Mouse (Mus musculus) retina, postnatal 1 day (tissue): ENCODE measurements around the gene Tmem265.

Source experiments
- DNase-seq: peaks from one replicate; pipeline ENCODE4 v3.0.0-alpha.2; 2012

Gene Tmem265

GRCm38 (mm10) chr7:127588901-127589300, 27.7 kb downstream of the Tmem265 start:
- no peak for DNase-seq

DNA sequence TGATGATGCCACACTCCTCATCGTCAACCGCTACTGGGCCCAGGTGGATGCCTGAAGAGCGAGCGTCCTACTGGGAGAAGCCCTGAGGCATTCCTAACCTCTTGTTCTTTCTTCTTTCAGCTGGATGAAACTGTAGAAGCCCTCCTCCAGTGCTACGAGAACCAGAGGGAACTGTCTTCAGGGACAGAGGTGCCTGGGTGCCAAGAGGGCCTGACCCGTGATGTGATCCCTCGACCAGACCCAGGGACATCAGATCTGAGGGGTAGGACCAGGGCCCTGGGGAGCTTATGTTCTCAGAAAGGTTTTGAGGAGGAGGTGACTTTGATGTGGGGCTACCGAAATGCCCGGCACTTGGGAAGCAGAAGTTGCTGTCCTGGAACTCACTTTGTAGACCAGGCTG, 28.4 kb downstream of the Tmem265 start:
- DNase-seq, result no peak

DNA sequence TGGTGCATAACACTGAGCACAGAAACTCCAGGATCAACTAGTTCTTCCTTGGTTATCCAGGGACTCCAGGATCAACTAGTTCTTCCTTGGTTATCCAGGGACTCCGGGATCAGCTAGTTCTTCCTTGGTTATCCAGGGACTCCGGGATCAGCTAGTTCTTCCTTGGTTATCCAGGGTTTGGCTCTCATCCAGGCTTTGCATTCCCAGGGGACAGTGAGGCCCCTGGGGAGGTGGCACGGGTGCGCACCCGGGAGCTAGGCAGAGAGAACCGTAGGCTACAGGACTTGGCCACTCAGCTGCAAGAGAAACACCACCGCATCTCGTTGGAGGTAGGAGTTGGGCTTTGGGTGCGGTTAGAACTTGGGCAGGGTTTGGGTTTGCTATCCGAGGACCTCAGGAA, 29.9 kb downstream of the Tmem265 start:
- DNase-seq, result no peak

- DNase-seq, result no peak
These were observed 31.4 kb downstream of the Tmem265 start for GRCm38 (mm10) chr7:127592575-127592974.

- DNase-seq, result no peak
These were observed 35.6 kb downstream of the Tmem265 start for GRCm38 (mm10) chr7:127596747-127597146.

DNA sequence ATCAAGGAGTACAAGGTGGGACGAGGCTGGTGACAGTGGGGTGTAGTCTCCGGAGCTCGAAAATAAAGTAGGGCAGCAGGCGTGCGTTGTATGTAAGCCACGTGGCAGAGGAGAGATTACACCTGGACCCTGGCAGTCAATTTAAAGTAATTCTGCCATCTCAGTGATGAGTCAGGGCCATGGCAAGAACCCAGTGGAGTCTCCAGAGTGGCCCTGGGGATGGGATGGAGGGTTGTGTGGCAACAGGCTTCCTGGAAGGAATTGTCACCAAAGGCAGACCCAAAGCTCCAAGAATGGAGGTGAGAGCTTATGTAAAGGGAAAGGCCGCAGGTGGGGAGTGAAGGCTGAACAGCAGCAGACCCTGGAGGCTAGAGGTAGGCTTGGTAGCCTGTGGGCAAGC, 39.4 kb downstream of the Tmem265 start:
- no peak for DNase-seq

DNA sequence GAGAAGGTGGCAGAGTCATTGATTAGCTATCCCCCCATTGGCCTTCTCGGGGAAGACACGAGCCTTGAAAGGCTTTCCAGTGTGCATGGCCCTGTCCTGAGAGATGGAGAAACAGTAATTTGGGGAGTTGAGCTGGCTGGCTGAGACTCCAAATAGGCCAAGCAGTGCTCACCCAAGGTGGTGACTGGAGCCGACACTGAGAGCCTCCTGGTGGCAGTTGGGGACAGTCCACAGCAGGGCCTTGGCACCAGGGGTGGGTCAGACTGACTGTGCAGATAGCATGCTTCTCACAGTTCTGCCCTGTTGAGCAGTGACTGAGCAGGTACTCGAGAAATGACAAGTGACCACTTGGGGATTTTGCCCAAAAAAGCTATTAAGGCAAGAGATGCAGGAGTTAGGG, 40.5 kb downstream of the Tmem265 start:
- DNase-seq, result no peak

DNA sequence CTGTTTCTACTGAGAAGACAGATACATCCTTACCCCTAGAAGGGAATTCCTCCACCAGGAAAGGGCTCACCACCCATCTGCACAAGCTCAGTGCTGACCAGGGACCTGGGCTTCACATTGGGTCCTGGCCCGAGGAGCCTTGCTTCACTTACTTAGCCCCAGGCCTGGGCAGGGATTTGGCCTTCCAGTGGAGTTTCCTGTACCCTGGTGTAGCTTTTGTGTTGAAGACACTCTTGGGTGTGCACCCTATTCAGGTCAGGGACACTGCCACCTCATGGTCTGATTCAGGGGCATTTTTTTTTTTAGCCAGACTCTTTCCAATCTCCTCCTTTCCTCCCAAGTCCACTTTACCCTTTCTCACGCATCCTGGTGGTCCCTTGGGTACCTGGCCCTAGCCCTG, 41.7 kb downstream of the Tmem265 start:
- DNase-seq, result no peak

DNA sequence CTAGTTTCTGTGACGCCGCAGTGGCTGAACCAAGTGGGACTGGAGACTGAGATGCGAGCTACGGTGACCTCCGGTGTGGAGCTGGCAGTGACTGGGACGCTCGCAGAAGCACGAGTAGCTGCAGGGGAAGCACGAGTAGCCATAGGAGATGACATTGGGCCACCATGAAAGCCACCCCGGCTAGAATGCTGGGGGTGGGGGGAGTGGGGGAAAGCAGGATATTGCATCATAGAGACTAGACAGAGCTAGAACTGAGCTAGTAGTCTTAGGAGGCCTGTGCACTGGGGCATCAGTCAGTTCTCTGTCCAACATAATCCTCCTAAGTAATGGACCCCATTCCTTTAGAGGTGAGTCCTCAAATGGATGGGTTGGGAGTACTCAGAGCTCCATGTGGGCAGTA, 43.1 kb downstream of the Tmem265 start:
- no peak for DNase-seq

DNA sequence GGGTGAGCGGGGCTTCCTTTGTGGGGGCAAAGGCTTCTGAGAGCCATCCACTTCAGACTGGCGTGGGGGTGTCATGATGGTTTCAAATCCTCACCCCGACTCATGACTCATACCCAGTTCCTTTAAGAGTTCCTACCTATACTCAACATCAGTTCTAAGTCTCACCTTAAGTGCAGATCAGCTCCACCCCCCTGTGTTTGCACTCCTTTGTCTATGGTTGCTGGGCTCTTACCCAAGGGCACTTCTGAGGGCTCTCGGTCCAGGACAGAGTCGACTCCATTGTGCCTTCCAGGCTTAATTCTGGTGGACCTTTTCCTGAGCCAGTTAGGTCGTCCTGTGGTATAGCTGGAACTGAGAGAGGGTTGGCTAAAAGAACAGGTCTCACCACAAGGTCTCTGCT, 46.0 kb downstream of the Tmem265 start:
- DNase-seq, result no peak

DNA sequence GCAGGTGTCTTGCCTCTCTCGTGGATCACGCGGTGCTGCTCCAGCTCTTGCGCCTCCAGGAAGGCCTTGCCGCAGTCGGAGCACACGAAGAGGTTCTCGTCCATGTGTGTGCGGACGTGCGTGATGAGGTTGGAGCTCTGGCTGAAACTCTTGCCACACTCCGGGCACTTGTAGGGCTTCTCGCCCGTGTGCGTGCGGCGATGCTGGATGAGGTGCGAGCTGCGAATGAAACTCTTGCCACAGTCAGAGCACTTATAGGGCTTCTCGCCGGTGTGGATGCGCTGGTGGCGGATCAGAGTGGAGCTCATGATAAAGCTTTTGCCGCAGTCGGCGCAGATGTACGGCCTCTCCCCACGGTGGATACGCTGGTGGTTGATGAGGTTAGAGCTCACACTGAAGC, 49.8 kb downstream of the Tmem265 start:
- DNase-seq, result no peak

DNA sequence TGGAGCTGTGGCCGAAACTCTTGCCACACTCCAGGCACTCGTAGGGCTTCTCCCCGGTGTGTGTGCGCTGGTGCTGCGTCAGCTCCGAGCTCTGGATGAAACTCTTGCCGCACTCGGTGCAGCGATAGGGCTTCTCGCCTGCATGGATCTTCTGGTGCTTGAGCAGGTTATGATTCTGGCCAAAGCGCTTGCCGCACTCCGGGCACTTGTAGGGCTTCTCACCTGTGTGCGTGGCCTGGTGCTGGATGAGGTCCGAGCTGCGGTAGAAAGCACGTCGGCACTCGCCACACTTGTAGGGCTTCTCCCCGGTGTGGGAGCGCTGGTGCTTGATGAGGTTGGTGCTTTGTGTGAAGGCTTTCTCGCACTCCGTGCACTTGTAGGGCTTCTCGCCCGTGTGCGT, 50.4 kb downstream of the Tmem265 start:
- no peak for DNase-seq

DNA sequence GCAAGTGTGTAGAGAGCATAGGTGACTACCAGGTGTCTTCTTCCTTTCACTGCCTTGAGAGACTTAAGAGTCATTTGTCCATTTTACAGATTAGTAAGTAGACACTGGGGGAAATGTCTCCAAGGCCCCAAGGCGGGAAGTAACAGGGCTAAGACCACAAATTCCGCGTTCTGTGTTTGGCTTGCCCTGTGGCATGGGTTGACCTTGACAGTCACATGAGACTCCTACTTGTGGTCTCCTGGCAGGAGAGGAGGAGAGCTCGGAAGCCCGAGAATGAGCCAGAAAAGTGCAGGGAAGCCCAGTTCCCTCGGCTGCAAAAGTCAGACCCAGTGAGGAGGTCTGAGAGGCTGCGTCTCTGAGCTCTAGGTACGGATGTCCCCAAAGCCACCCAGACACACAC, 52.3 kb downstream of the Tmem265 start:
- no peak for DNase-seq

DNA sequence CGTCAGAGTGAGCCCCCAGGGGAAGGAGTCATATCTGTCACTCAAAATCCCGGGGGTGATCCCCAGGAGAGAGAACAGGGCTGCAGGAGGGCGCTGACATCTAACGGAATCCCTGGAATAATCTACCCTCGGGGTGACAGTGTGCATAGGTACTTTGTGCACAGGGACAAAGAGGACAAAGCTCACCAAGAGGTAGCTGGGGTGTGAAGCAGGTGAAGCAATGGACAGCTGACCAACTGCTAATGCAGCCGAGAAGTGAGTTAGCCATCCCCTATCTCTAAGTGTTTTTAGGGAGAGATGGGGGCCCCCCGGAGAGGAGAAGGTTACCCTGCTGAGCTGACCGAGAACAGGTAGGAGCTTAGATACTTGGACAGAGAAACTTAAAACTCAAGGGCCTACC, 52.9 kb downstream of the Tmem265 start:
- no peak for DNase-seq

DNA sequence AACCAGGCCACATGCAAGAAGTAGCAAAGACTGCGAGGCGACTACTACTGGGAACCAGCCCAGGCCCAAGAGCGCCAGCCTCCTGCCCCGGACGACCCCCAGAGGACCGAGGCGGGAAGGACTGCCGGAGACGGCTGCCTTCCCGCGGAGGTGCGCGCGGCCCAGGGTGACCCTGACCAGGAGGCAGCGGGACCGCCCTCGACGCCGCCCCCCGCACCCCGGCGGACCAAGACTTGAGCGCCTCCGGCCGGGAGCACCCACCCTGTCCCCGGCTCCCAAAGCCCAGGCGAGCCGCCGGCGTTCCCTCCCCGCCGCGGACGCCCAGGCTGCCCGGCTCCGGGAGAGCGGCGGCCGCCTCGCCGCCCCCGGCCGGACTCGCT, 53.3 kb downstream of the Tmem265 start:
- peak; percentile 57 for DNase-seq

DNA sequence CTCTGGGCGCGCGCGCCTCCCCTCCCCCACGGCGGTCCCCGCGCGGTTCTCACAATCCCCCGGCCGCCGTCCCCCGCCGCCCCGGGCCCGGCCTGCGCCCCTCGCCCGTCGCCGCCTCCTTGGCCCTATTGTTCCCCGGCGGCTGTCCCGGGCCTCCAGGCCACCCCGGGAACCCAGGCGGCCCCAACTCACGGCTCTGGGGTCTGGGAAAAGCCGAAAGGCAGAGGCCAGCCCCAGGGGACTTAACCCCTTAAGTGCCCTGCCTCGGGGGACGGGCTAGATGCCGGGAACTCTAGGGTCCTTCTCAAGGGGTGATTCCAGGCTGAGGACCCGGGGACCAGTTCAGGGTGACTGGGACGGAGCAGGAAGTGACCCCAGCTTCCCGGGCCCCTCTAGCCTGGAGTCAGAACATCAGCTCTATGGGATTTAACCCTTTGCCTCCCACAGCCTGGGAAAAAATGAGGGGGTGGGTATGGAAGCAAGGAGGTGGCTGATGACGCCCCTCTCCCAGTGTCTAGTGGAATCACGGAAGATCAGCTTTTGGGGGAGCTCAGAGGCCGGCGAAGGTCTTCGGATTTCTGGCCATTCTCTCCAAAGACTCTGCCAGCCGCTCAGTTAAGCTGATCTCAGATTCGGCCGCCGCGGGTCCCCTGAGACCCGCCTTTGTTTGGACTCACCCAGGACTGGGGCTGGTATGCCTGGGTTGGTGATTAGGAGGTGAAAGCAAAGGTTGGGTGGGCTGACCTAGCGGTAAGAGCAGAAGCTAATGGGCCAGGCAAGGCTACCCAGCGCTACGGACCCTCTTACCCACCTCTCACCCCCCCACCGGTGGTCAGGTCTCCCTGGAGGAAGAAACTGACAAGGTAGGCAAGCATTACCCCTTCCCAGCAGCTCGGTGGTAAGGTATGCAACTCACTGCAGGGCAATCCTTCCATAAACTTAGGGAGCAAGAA, 54.0 kb downstream of the Tmem265 start, which contains the start of gene Zfp629:
TSS of gene Zfp629 (minus strand) at position 907 of the 953 bp plus-strand sequence.
- peak; percentile 95 for DNase-seq

DNA sequence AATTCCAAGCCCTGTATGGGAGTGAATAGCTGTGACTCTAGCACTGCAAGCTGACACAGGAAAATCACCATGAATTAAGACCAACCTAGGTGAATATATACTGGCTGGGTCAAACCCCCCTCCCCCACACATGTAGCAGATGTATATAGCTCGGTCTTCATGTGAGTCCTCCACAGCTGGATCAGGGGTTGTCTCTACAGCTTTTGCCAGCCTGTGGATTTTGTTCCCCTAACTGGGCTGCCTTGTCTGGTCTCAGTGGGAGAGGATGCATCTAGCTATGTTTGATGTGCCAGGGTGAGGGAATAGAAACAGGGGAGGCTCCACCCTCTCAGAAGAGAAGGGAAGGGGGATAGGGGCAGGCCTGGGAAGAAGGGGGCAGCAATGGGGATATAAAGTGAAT, 55.1 kb downstream of the Tmem265 start:
- DNase-seq, result peak; percentile 6
